Mouse (Mus musculus): ENCODE measurements around the gene Srpk1. TPM values are rescaled to one million over a fixed set of nuclear protein-coding genes. Genes with fewer than 3 reads are reported as not detected.

The Srpk1 gene
- polyA plus RNA-seq, 1 experiment: 46.2 TPM

GRCm38 (mm10) chr17:28546925-28547324, 75.6 kb downstream of the Srpk1 start:
- no peak for TF ChIP-seq GATA1 (IDR thresholded peaks at IDR 0.05; ENCODE audit: low read length)

- TF ChIP-seq GATA1 (IDR thresholded peaks at IDR 0.05; ENCODE audit: low read length): no peak
Measured at GRCm38 (mm10) chr17:28537881-28538280, 84.6 kb downstream of the Srpk1 start.

Other genes with a start within 250 kb of the Srpk1 start
- gene Fkbp5, start 105.2 kb downstream of the Srpk1 start, polyA plus RNA-seq (2012): 19.5 and 28.4 TPM in 2 replicates
- gene Armc12, start 91.9 kb downstream of the Srpk1 start, polyA plus RNA-seq (2012): not detected in 2 replicates
- gene Clpsl2, start 73.3 kb downstream of the Srpk1 start, polyA plus RNA-seq (2012): not detected in 2 replicates
- not detected in 2 replicates for gene Clps, start 61.9 kb downstream of the Srpk1 start, polyA plus RNA-seq (2012)
- not detected in 2 replicates for gene Lhfpl5, start 47.1 kb downstream of the Srpk1 start, polyA plus RNA-seq (2012)
- 0.05 and 0.40 TPM in 2 replicates for gene Slc26a8, start 67.5 kb upstream of the Srpk1 start, polyA plus RNA-seq (2012)
- gene Mapk14, start 68.6 kb upstream of the Srpk1 start, polyA plus RNA-seq (2012): 62.6 and 98.9 TPM in 2 replicates
- 0.18 and 0.32 TPM in 2 replicates for gene AC170998.1, start 103.4 kb upstream of the Srpk1 start, polyA plus RNA-seq (2012)
- not detected in 2 replicates for gene Mapk13, start 146.6 kb upstream of the Srpk1 start, polyA plus RNA-seq (2012)
- gene Brpf3, start 178.4 kb upstream of the Srpk1 start, polyA plus RNA-seq (2012): 25.0 and 27.6 TPM in 2 replicates
- not detected in 2 replicates for gene Pnpla1, start 235.7 kb upstream of the Srpk1 start, polyA plus RNA-seq (2012)

All from G1E-ER4 (cell line).